Mouse (Mus musculus) small intestine, adult 2 months (tissue): Measurements from ENCODE around the gene Gm7168. TPM values are rescaled to one million over a fixed set of nuclear protein-coding genes. Genes with fewer than 3 reads are reported as not detected.
"Not testable (repeated sequence)": the region's sequence is repeated elsewhere in the genome, so short reads cannot be mapped to it uniquely, and the experiment has no call there.

Experiments used
- H3K27ac ChIP-seq: fragments of 200-500 bp; 2 replicates; pipeline ENCODE4 v1.5.1; 2012; ENCODE audit warnings: low read depth, low read length, control low read depth, inconsistent platforms; ENCODE audit not compliant: insufficient read depth
- H3K27me3 ChIP-seq: fragments of 200-500 bp; 2 replicates; pipeline ENCODE4 v1.6.1; 2012; ENCODE audit warnings: mild to moderate bottlenecking, moderate library complexity, low read length, inconsistent platforms; ENCODE audit not compliant: control insufficient read depth, insufficient read depth
- H3K36me3 ChIP-seq: fragments of 200-500 bp; 2 replicates; pipeline ENCODE4 v1.6.1; 2012; ENCODE audit warnings: mild to moderate bottlenecking, low read length, control low read depth, inconsistent platforms; ENCODE audit not compliant: control insufficient read depth, insufficient read depth
- H3K4me1 ChIP-seq: fragments of 200-500 bp; 2 replicates; pipeline ENCODE4 v1.6.1; 2012; ENCODE audit warnings: low read length, inconsistent platforms, mixed read lengths; ENCODE audit not compliant: control insufficient read depth, insufficient read depth, insufficient read length
- H3K4me3 ChIP-seq: fragments of 200-500 bp; 2 replicates; pipeline ENCODE4 v1.5.1; 2012; ENCODE audit warnings: low read depth, mild to moderate bottlenecking, control low read depth, inconsistent platforms, low read length, moderate library complexity
- CTCF ChIP-seq: fragments of 200-500 bp; IDR thresholded peaks from 2 replicates; pipeline ENCODE4 v1.5.1; 2012; ENCODE audit warnings: low read depth, mild to moderate bottlenecking, control low read depth, inconsistent platforms, low read length, moderate library complexity, mixed read lengths; ENCODE audit not compliant: insufficient replicate concordance, insufficient read length; ENCODE audit errors: extremely low read depth
- POLR2A ChIP-seq: fragments of 200-500 bp; IDR thresholded peaks from 2 replicates; pipeline ENCODE4 v1.6.1; 2012; ENCODE audit warnings: low read depth, mild to moderate bottlenecking, control low read depth, inconsistent platforms, low read length, moderate library complexity
- WGBS: fragments of 180-500 bp; shearing (Covaris S2); methylation state at CpG from one replicate; pipeline ENCODE4 v1.1.7; 2018; 5-methylcytosine and 5-hydroxymethylcytosine counted together
- polyA plus RNA-seq: library from polyadenylated mRNA; depleted of rRNA; stranded (reverse); fragments of >200 nt; gene quantifications from 2 replicates; pipeline ENCODE4 v1.2.3, GENCODE M21; 2012; rRNA removed

Gene Gm7168
- polyA plus RNA-seq, result 0.06 TPM in 1 of 2 replicates, not detected in the other

DNA sequence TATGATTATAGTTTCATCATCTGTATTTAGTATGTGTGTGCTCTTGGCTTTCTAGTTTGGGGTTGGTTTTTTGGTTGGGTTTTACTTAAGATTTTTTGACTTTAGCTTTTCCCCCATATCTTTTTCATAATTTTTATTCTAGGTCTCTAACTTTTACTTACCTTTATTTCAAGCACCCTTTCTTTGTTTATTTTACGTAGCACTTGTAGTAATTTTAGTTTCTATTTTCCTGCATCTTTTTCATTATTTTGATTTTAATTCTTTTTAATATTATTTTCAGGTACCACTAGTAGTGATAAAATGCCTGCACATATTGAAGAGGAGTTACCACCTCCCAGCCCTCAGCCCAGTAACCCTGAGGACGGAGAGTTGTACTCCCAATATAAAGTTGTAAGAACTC is at the start of gene Gm7168:
Gene Gm7168 (plus strand): TSS at position 301 of the 400 bp plus-strand sequence.
- 68% methylated on average over 1 of the region's 2 CpGs for WGBS
- H3K27ac ChIP-seq, H3K4me3 ChIP-seq, H3K36me3 ChIP-seq, H3K4me1 ChIP-seq, H3K27me3 ChIP-seq: not testable (repeated sequence)

DNA sequence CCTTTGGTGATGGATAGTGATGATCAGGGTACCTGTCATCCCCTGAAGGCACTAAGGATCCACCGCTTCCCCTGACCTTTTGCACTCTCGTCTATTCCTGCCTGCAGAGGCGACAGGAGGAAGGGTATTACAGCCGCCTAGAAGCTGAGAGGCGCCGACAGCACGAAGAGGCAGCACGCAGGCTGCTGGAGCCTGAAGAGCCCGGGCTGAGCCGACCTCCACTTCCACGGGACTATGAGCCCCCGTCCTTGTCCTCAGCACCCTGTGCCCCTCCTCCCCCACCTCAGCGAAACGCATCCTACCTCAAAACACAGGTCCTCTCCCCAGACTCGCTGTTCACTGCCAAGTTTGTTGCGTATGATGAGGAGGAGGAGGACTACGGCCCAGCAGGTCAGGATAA is 49.3 kb upstream of the Gm7168 start:
- Histone ChIP-seq H3K4me3 (no peak overlapping the region), H3K36me3 (peaks cover 40% of the 10 kb centered on the region), H3K27ac (no peak overlapping the region), H3K27me3 (no peaks in the 10 kb centered on the region), H3K4me1 (no peaks in the 10 kb centered on the region)
- TF ChIP-seq POLR2A (no peak), CTCF (no peak)
- WGBS, result 89% methylated on average over 17 of the region's 17 CpGs

DNA sequence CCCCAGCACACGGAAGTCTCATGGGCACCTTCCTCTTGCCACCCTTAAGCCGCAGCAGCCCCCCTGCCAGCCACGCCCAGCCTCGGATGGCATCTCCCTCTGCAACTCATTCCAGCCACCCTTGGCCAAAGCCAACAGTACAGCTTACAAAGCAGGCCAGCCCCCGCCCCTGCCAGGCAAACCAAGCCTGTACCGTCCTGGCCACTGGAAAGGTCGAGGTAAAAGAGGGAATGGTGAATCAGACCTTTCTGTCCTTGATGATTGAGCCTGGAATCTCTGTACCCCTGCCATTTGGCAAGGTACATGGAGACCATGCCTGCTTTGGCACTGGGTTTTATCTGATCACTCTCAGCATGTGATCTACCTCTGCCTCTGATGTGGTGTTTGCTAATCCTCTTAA is 48.9 kb upstream of the Gm7168 start:
- Histone ChIP-seq H3K4me1 (no peaks in the 10 kb centered on the region), H3K27ac (no peak overlapping the region), H3K27me3 (no peaks in the 10 kb centered on the region), H3K36me3 (peaks cover 44% of the 10 kb centered on the region), H3K4me3 (no peak overlapping the region)
- TF ChIP-seq POLR2A (no peak), CTCF (no peak)
- 83% methylated on average over 7 of the region's 7 CpGs for WGBS

DNA sequence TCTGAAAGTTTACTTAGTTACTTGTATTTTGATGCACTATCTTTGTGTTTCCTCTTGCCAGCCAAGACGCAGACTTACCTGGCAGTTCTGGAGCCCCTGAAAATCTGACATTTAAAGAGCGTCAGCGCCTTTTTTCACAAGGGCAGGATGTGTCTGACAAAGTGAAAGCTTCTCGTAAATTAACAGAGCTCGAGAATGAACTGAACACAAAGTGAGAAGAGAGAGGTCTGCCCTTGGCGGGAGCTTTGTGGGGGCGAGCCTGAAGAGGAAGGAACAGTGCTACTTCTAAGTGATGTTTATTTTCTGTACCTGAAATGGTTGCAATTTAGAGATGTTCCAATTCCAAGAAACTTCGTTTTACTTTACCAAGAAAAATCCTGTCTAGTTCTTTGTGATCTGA is 44.4 kb upstream of the Gm7168 start:
- WGBS, result 88% methylated on average over 8 of the region's 8 CpGs

DNA sequence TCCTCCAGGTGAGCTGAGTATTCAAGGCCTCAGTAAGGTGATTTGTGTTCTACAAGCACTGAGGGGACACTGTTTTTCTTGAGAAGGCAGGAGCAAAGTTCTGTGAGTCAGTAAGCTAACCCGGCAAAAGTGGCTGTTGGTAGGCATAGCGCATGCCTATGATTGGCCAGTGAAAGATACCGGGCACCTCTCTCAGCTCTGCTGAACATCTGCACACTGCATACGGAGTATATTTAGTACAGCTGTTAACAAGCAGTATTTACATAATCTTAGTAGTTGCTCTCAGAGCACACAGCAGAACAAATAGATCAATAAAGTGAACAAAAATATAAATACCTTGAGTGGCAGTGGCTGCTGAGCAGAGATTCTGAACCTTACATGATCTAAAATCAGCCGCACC is 41.1 kb upstream of the Gm7168 start:
- TF ChIP-seq POLR2A, result no peak
- no peak for TF ChIP-seq CTCF
- Histone ChIP-seq H3K4me1 (no peaks in the 10 kb centered on the region), H3K4me3 (no peak overlapping the region), H3K36me3 (peaks cover 30% of the 10 kb centered on the region), H3K27ac (no peak overlapping the region), H3K27me3 (no peaks in the 10 kb centered on the region)
- 87% methylated on average over 5 of the region's 5 CpGs for WGBS

More for the DNA sequence above, 44.4 kb upstream of the Gm7168 start:
- no peaks in the 10 kb centered on the region for H3K4me1 ChIP-seq
- H3K36me3 ChIP-seq, result peaks cover 39% of the 10 kb centered on the region
- TF ChIP-seq POLR2A (no peak), CTCF (no peak)
- H3K4me3 ChIP-seq, result no peak overlapping the region
- no peak overlapping the region for H3K27ac ChIP-seq
- no peaks in the 10 kb centered on the region for H3K27me3 ChIP-seq

DNA sequence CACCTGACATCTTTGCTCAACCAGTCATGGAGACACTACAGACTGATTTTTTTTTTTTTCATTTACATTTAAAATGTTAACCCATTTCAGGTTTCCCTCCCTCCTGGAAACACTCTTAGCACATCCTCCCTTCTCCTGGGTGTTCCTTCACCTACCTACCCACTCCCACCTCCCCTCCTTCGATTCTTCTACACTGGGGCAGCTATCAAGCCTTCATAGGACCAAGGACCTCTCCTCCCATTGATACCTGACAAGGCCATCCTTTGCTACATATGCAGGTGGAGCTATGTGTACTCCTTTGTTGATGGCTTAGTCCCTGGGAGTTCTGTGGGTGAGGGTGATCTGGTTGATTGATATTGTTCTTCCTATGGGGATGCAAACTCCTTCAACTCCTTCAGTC is 40.5 kb upstream of the Gm7168 start:
- no peak overlapping the region for H3K4me3 ChIP-seq

DNA sequence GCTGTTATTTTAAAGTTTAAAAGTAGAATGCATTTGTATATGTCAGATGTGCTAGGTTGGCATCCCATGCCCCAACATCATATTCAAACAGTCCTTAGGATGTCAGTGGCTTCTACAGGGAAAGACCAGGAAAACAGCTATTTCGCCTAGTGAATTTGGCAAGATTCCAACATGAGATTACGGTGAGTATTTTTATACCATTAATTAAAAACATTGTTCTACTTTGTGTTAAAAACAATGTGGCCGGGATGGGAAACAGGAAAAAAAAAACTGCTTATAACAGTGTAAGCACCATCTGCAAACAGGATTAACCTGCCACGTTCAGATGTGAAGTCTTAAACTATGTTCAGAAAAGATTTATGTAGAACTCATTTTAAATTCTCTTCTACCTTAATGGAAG is 34.2 kb upstream of the Gm7168 start:
- TF ChIP-seq POLR2A, result no peak
- TF ChIP-seq CTCF, result no peak
- H3K4me1 ChIP-seq, result no peaks in the 10 kb centered on the region
- WGBS, result 31% methylated on average over 4 of the region's 4 CpGs
- H3K36me3 ChIP-seq, result peaks cover 2% of the 10 kb centered on the region; the same call in 1 of the 2 replicates
- H3K27ac ChIP-seq, result no peak overlapping the region
- no peak overlapping the region for H3K4me3 ChIP-seq
- no peaks in the 10 kb centered on the region for H3K27me3 ChIP-seq

More for the DNA sequence above, 40.5 kb upstream of the Gm7168 start:
- Histone ChIP-seq H3K27me3 (no peaks in the 10 kb centered on the region), H3K4me1 (no peaks in the 10 kb centered on the region), H3K27ac (no peak overlapping the region), H3K36me3 (peaks cover 26% of the 10 kb centered on the region)
- no peak for TF ChIP-seq CTCF
- no peak for TF ChIP-seq POLR2A
- WGBS, result 82% methylated on average over 1 of the region's 1 CpGs

DNA sequence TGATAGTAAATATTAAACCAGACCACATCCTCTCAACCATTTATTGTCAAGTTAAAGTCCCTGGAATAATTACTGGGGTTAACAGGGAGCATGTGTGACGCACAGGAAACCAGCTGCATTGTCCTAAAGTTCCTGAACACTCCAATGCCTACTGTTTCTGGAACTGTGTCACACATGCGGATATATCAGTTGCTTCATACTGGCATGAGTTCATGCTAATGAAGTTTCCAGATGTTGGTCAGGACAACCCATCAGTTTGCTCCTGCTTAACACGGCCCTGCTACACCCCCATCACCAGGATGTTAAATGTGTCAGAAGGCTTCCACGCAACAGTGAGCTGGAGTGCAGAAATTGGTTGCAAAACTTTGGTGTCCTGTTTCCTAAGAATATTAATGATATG is 33.6 kb upstream of the Gm7168 start:
- Histone ChIP-seq H3K36me3 (peaks cover 2% of the 10 kb centered on the region; the same call in 1 of the 2 replicates), H3K27me3 (no peaks in the 10 kb centered on the region), H3K27ac (no peak overlapping the region), H3K4me3 (no peak overlapping the region), H3K4me1 (no peaks in the 10 kb centered on the region)
- WGBS, result 77% methylated on average over 4 of the region's 4 CpGs
- TF ChIP-seq POLR2A (no peak), CTCF (no peak)
